Mouse (Mus musculus) left cerebral cortex, adult 8-10 months (tissue): ENCODE measurements around the gene 4932414N04Rik. TPM values are rescaled to one million over a fixed set of nuclear protein-coding genes. Genes with fewer than 3 reads are reported as not detected.

Experiments
- total RNA-seq, 4 experiments: library from RNA; stranded (reverse); gene quantifications; 2 replicates each; pipeline ENCODE4 v1.2.4; 2022

Gene 4932414N04Rik
- total RNA-seq, 4 experiments from 2014 or later: not detected

Other genes with a start within 250 kb of the 4932414N04Rik start
- gene Stk39, start 184.2 kb upstream of the 4932414N04Rik start, total RNA-seq: 10 to 100 TPM; 88.4 to 96.1 (median 92.5) TPM
- not detected for gene 4933409G03Rik, start 74.1 kb upstream of the 4932414N04Rik start, total RNA-seq
- 10 to 100 TPM; 54.7 to 63.1 (median 59.9) TPM for gene Cers6, start 205.0 kb downstream of the 4932414N04Rik start, total RNA-seq